Mouse (Mus musculus): ENCODE measurements around the gene Calr4. TPM values are rescaled to one million over a fixed set of nuclear protein-coding genes. Genes with fewer than 3 reads are reported as not detected.

Calr4 gene
- 1 to 10 TPM; 1.9 to 3.9 TPM for total RNA-seq (2023)

GRCm38 (mm10) chr4:109234185-109234584 lies at the start of gene Calr4:
Calr4 (plus strand) TSS chr4:109234485.

DNA sequence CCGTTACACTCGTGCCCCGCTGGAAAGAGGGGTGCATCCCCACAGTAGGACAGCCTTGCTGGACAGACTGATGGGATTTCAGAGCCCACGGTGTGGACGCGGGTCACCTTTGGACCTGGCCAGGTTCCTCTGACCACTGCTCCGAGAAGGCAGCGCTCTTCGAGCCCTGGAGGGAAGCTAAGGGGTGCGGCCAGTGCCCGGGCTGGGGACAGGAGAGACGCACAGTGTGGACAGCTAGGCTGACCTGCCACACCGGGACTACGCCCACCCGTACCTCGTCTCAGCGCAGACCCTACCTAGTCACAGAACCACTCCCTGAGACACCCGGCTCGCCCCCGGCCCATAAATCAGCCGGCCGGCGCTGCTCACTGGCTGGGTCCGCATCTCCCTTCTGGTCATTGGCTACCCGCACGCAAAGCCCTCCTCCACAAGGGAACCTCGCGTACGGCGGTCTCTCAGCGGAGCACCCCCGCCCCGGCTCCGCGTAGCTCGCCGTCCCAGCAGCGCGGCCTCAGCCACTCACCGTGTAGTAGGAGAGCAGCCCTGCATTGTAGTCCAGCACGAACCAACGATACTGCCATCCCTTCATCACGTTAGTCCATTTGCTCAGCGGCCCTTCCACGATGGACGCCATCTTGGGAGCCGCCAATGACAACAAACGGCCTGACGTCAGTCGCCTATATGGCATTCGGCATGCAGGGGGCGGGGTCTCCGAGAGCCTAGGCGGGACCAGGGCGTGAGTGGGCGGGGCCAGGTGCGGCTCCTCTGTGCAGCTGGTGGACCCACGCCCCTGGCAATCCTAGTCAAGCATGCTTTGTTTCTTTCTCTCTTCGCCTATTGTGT lies 32.5 kb upstream of the Calr4 start, which contains the start of gene Osbpl9:
Gene Osbpl9 (minus strand): TSS at position 691 of the 843 bp plus-strand sequence.

DNA sequence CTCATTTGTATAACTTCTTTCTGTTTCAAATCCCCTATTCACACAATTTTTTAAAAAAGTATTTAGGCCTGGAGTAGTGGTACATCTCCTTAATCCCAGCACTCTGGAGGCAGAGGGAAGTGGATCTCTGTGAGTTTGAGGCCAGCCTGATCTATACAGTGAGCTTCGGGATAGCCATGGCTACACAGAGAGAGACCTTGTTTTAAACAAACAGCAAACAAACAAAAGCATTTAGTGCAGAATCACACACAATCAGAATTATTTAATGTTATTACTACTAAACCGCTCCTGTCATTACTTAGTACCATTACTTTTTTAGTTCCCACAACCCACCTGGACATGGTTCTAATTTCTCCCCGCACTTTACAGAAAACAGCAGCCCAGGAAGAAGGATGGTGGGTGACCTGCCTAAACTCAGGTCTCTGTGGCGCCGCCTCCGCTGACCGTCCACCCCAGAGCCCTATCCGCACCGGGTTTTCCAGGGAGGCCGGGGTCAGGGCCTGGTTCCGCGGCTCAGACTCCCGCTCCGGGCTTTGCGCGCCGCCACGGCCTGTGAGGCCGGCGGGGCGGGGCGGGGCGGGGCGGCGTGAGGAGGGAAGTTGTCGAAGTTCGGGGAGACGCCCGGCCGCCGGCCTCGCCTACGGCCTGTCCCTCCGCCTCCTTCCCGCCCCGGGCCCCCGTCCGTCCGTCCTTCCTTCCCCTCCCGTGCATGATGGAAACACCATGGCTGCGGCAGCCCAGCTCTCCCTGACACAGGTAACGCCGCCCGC lies 45.6 kb downstream of the Calr4 start, which contains the start of gene Eps15:
Gene Eps15 (plus strand): TSS at position 580 of the 770 bp plus-strand sequence.

Other genes starting within 250 kb of the Calr4 start
- 100 to 1,000 TPM; 168 to 170 TPM for gene Nrd1, start 233.8 kb upstream of the Calr4 start, total RNA-seq (2023)
- gene Osbpl9, start 32.2 kb upstream of the Calr4 start, total RNA-seq (2023), result 100 to 1,000 TPM; 146 to 178 TPM
- gene Eps15, start 45.8 kb downstream of the Calr4 start, total RNA-seq (2023), result 100 to 1,000 TPM; 109 to 113 TPM
- 1 to 10 TPM; 1.1 to 1.6 TPM for gene Ttc39a, start 172.1 kb downstream of the Calr4 start, total RNA-seq (2023)

All from neutrophil, adult 83 days (primary cell).